Mouse (Mus musculus) small intestine, adult 2 months (tissue): ENCODE results near the gene Brsk2.
"Not testable (repeated sequence)": the region's sequence is repeated elsewhere in the genome, so short reads cannot be mapped to it uniquely, and the experiment has no call there.

Experiments used
- CTCF ChIP-seq: fragments of 200-500 bp; IDR thresholded peaks from 2 replicates; pipeline ENCODE4 v1.5.1; 2012; ENCODE audit warnings: low read depth, mild to moderate bottlenecking, control low read depth, inconsistent platforms, low read length, moderate library complexity, mixed read lengths; ENCODE audit not compliant: insufficient replicate concordance, insufficient read length; ENCODE audit errors: extremely low read depth
- POLR2A ChIP-seq: fragments of 200-500 bp; IDR thresholded peaks from 2 replicates; pipeline ENCODE4 v1.6.1; 2012; ENCODE audit warnings: low read depth, mild to moderate bottlenecking, control low read depth, inconsistent platforms, low read length, moderate library complexity

GRCm38 (mm10) chr7:141924121-141924520 is 25.4 kb upstream of the Brsk2 start:
- TF ChIP-seq POLR2A, CTCF: not testable (repeated sequence)
